Comparison of ENCODE assay signal across 9 mouse cellular contexts in the genomic region with DNA sequence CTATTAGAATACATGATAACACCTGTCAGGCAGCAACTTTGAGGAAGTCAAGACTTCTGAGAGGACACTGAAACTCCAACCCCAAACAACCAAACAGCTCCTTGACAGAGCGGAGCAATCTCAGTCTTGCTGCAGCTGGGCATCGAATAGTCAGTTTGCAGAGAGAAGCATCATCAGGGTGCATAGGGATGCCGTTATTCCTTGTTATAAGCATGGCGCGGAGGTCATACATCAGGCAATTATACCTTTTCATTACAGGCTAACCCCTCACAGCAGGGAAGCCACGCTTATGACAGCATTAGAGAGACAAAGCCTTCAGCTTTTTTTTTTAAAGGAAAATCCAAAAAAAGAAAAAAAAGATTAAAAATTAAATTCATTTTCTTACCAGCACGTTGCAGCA.
DNase-seq lines count a peak whose midpoint lies in the region; ATAC-seq lines count a peak whose summit lies in the region.
"Had no signal": no experiment of that assay in that cellular context is flagged by ENCODE, and none has a peak within 500 bp of the region (broad histone marks: within the 10 kb centered on the region; RNA-seq: fewer than 3 reads in every experiment).

No protein-coding gene starts in this region.

- no peaks in the 10 kb centered on the region for H3K9me3 ChIP-seq in intestine, embryonic 14.5 days (ENCODE audit: control insufficient read depth, low read length)
- H3K9me3 ChIP-seq in intestine, embryonic 16.5 days (ENCODE audit: control insufficient read depth, low read length) = no peaks in the 10 kb centered on the region
- no peaks in the 10 kb centered on the region for H3K9me3 ChIP-seq in forebrain, embryonic 10.5 days
- H3K9me3 ChIP-seq in midbrain, embryonic 10.5 days (replicated peaks) = no peaks in the 10 kb centered on the region

- H3K9ac ChIP-seq in intestine, embryonic 14.5 days (ENCODE audit: low read length) = no peak overlapping the region
- no peak overlapping the region for H3K9ac ChIP-seq in intestine, embryonic 16.5 days (ENCODE audit: low read depth, low read length)

- H3K27ac ChIP-seq in intestine, embryonic 14.5 days (ENCODE audit: low read depth) = no peak overlapping the region
- H3K27ac ChIP-seq in intestine, embryonic 16.5 days (ENCODE audit: low read length) = no peak overlapping the region
- H3K27ac ChIP-seq in forebrain, embryonic 10.5 days = no peak overlapping the region
- H3K27ac ChIP-seq in midbrain, embryonic 10.5 days (replicated peaks) = no peak overlapping the region

- H3K4me3 ChIP-seq in intestine, embryonic 14.5 days (ENCODE audit: low read depth, low read length) = no peak overlapping the region
- H3K4me3 ChIP-seq in intestine, embryonic 16.5 days (ENCODE audit: low read length) = no peak overlapping the region
- peak overlapping the region; percentile 39 for H3K4me3 ChIP-seq in forebrain, embryonic 10.5 days
- peak overlapping the region; percentile 28; the same call in 1 of the 2 replicates for H3K4me3 ChIP-seq in midbrain, embryonic 10.5 days

- no peak for ATAC-seq in intestine, embryonic 14.5 days (replicated peaks; ENCODE audit: low FRiP score, low TSS enrichment, low read depth)
- ATAC-seq in intestine, embryonic 16.5 days = no peak
- ATAC-seq in frontal cortex, adult (ENCODE audit: low TSS enrichment) = no peak

- H3K36me3 ChIP-seq in intestine, embryonic 14.5 days (ENCODE audit: control insufficient read depth, insufficient read depth, low read length) = no peaks in the 10 kb centered on the region
- no peaks in the 10 kb centered on the region for H3K36me3 ChIP-seq in intestine, embryonic 16.5 days (ENCODE audit: control insufficient read depth, insufficient read depth, low read length)
- no peaks in the 10 kb centered on the region for H3K36me3 ChIP-seq in forebrain, embryonic 10.5 days (replicated peaks)
- no peaks in the 10 kb centered on the region for H3K36me3 ChIP-seq in midbrain, embryonic 10.5 days

- 66% methylated on average over 7 of the region's 7 CpGs for WGBS in intestine, embryonic 14.5 days
- WGBS in intestine, embryonic 16.5 days = 61% methylated on average over 7 of the region's 7 CpGs
- WGBS in forebrain, embryonic 10.5 days = 35% methylated on average over 7 of the region's 7 CpGs
- 56% methylated on average over 7 of the region's 7 CpGs for WGBS in midbrain, embryonic 10.5 days

- no peaks in the 10 kb centered on the region for H3K27me3 ChIP-seq in intestine, embryonic 14.5 days (replicated peaks; ENCODE audit: control insufficient read depth, insufficient read depth, low read length)
- no peaks in the 10 kb centered on the region for H3K27me3 ChIP-seq in intestine, embryonic 16.5 days (replicated peaks; ENCODE audit: control insufficient read depth, insufficient read depth, low read length)
- H3K27me3 ChIP-seq in forebrain, embryonic 10.5 days (ENCODE audit: poor library complexity, severe bottlenecking) = no peaks in the 10 kb centered on the region
- H3K27me3 ChIP-seq in midbrain, embryonic 10.5 days (ENCODE audit: low read depth, poor library complexity, severe bottlenecking) = no peaks in the 10 kb centered on the region

- H3K4me1 ChIP-seq in intestine, embryonic 14.5 days (replicated peaks; ENCODE audit: control insufficient read depth, insufficient read depth, low read length) = no peaks in the 10 kb centered on the region
- H3K4me1 ChIP-seq in intestine, embryonic 16.5 days (ENCODE audit: control insufficient read depth, insufficient read depth, low read length) = no peaks in the 10 kb centered on the region
- H3K4me1 ChIP-seq in forebrain, embryonic 10.5 days = peaks cover 17% of the 10 kb centered on the region
- H3K4me1 ChIP-seq in midbrain, embryonic 10.5 days = peaks cover 18% of the 10 kb centered on the region; the same call in 1 of the 2 replicates

- no peak for DNase-seq in intestine, embryonic 14.5 days (ENCODE audit: low spot score)
- DNase-seq in brain, embryonic 18.5 days (ENCODE audit: low read depth, low spot score) = peak; percentile 36
- no peak for DNase-seq in forebrain, embryonic 10.5 days (ENCODE audit: extremely low spot score, low spot score)
- DNase-seq in midbrain, embryonic 10.5 days (ENCODE audit: low spot score) = no peak
- DNase-seq in B cell, adult 2 months = no peak
- no peak for DNase-seq in frontal cortex, postnatal 10 days (ENCODE audit: low spot score in 2 of 2)
- DNase-seq: lung, postnatal 36 days had no signal

- peak overlapping the region; percentile 9; the same call in 1 of the 2 replicates for H3K4me2 ChIP-seq in intestine, embryonic 14.5 days (ENCODE audit: low read length)
- H3K4me2 ChIP-seq in intestine, embryonic 16.5 days (ENCODE audit: low read depth, low read length) = no peak overlapping the region

Comparison
In these comparisons a context has a peak if more than half of its experiments do, and no peak if none do; other contexts are left out.
1. H3K4me3 ChIP-seq: peak in forebrain, embryonic 10.5 days (single experiment) and midbrain, embryonic 10.5 days (single experiment); none in intestine, embryonic 14.5 days (single experiment) and intestine, embryonic 16.5 days (single experiment).